18 mouse cellular contexts compared by ENCODE assay signal in genomic region chr8:88598578-88598977, GRCm38 (mm10).
"Had no signal": no experiment of that assay in that cellular context is flagged by ENCODE, and none has a peak within 500 bp of the region (broad histone marks: within the 10 kb centered on the region; RNA-seq: fewer than 3 reads in every experiment).

No protein-coding gene starts in this region.

- ATAC-seq: intestine, embryonic 15.5 days; liver, postnatal 0 days; midbrain, embryonic 13.5 days; midbrain, embryonic 16.5 days had no signal

- H3K27ac ChIP-seq: intestine, embryonic 15.5 days; kidney, postnatal 0 days; layer of hippocampus, adult 2 months; limb, embryonic 15.5 days; liver, embryonic 14.5 days; midbrain, embryonic 13.5 days; stomach, postnatal 0 days had no signal

- DNase-seq: kidney, adult 11 months; kidney, adult 8-10 months; kidney, postnatal 25 days; layer of hippocampus, adult 9-11 months; liver, postnatal 0 days; lung, postnatal 36 days; thymus, adult 2 months; thymus, postnatal 14 days; thymus, postnatal 4 days had no signal

- H3K4me3 ChIP-seq: intestine, embryonic 15.5 days; layer of hippocampus, adult 2 months; limb, embryonic 15.5 days; midbrain, embryonic 13.5 days had no signal

- H3K4me2 ChIP-seq: intestine, embryonic 15.5 days; limb, embryonic 15.5 days; liver, embryonic 11.5 days; midbrain, embryonic 13.5 days had no signal

- H3K9me3 ChIP-seq: intestine, embryonic 15.5 days; limb, embryonic 15.5 days; midbrain, embryonic 13.5 days had no signal

- H3K27me3 ChIP-seq: intestine, embryonic 15.5 days; limb, embryonic 15.5 days; midbrain, embryonic 13.5 days had no signal

- H3K36me3 ChIP-seq: intestine, embryonic 15.5 days; limb, embryonic 15.5 days; midbrain, embryonic 13.5 days had no signal

- H3K9ac ChIP-seq: intestine, embryonic 15.5 days; limb, embryonic 15.5 days; liver, embryonic 14.5 days; liver, postnatal 0 days; midbrain, embryonic 13.5 days had no signal
